Mouse (Mus musculus): ENCODE measurements around the gene Dab1.

Gene Dab1

DNA sequence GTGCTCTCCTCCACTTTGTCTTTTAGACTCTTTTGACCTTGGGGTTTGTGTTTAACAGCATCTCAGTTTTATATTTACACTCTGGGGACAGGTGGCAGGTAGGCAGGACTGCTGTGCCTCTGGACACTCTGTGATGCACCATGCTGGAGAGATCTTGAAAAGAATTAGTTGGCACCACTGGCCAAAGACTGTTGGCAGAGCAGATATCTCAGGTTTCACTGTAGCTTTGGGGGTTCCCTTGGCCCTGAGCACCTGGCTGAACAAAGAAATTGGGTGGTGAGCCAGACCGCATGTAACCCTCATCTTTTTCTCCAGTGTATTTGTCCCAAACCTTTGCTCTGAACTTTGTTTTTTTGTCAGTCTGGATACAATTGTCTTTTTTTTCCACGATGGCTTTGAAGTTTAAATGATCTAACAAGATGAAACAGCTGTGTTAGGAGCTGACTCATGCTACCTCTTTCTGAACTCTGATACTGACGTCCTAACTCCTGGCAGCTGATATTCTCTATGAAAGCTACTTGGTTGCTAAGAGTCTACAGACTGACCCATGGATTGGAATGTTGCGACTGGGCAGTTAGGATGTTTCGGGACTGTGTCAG is 960.9 kb downstream of the Dab1 start:
- no peak for DNase-seq (ENCODE audit: low read depth, low spot score)

DNA sequence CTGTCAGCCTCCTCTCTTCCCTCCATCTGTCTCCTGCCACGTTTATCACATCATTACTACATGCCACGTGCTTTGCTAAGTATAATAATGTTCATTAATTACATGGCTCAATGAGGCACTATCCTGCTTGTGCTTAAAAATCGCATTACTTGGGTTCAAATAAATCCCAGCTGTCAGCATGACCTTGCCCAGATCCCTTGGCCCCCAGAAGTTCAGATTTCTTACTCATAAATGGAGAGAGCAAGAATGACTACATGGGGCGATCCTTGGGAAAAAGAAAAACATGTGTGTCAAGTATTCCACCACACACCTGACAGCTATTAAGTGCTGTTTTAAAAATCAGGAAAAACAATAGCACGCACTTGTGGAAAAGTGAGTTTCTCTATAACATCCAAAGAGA is 963.6 kb downstream of the Dab1 start:
- no peak for DNase-seq (ENCODE audit: low read depth, low spot score)

DNA sequence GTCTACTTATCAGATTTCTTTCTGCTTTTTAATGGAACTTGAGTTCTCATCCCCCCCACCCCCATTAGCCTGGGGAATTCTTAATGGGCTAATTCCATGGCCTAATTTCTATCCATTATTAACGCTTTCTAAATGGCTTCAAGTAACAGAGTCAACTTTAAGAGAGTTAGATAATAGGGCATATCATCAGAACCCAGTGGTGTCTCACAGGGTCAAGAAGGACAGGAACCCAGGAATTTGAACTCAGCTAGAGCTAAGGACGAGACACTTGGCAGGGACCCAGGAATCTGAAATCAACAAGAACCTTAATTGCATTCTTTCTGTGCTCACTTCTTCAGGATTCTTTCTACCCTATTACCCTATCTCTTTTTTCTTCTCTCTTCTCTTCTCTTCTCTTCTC is 968.7 kb downstream of the Dab1 start:
- no peak for DNase-seq (ENCODE audit: low read depth, low spot score)

DNA sequence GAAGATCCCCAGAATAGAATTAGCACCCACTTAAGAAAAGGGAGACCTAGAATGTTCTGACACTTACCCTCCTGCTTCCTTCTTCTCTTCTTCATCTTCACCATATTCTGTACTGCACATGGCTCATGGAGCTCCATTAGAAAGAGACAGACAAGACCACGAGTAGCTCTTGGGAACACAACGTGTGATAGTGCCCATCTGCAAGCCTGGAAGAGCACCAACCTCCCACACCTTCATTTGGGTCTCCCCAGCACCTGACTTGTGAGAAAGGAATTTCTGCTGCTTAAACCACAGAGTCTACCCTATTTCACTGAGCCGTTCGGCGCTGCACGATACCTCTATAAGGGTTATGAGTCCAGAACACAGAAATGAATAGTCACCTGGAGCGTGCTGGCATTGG is 977.8 kb downstream of the Dab1 start:
- DNase-seq (ENCODE audit: low read depth, low spot score): no peak

DNA sequence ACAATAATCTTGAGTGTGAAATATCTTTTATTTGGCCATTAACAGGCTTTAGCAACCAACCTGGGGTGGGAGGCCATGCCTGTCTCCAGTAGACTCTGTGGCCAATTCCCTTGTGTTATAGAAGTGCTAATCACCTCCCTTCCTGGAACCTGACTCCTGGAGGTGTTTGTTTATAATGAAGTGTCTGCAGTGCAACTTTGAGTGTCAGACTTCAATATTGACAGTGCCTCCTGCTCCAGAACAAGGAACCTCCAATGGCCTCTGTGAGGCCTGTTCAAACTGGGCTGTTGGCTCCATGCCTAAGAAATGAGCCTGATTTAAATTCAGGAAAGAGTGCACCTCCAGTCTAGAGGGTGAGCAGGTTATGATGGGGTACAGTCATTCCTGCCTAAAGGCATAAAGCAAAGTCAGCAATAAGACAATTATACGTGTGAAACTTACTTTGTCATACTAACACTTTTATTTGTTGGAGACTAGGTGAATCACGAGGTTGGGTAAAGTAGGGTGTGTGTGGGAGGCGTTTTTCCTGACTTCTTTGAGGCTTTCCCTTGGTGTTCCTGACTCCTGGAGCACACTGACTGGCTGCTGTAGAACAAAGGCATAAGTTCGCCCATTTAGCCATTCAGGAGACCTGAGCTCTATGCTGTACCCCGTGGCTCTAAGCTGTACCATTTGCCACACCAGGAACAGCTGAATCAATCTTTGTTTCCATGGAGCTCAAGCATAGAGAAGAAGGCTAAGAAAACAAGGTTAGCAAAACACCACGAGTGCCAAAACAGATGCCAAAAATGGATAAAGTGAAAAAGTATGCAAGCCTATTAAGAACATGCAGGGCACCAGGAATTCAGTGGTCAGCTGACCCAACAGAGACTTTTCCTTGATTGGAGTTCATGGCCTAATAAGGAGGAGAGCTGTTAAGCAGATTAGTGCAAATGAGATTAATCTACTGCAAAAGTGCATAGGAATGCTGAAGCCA is 978.6 kb downstream of the Dab1 start:
- DNase-seq (ENCODE audit: low read depth, low spot score): no peak

DNA sequence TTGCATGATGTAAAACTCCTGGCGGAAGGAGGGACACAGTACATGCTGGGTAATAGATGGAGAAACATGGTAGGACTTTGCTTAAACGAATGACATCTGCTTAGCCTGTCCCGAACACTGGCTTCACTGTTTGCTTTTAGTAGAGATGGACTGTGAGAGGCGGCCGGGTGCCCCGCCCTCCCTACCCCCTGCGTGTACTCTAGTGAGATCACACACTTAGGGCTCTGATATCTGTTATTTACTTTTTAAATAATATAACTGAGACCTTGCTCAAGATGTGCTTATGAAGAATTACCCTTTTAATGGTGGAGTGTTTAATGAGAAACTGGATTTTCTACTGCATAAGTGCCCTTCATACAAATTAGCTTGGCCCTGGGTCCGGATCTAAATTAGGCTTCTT is 983.6 kb downstream of the Dab1 start:
- DNase-seq (ENCODE audit: low read depth, low spot score): no peak

DNA sequence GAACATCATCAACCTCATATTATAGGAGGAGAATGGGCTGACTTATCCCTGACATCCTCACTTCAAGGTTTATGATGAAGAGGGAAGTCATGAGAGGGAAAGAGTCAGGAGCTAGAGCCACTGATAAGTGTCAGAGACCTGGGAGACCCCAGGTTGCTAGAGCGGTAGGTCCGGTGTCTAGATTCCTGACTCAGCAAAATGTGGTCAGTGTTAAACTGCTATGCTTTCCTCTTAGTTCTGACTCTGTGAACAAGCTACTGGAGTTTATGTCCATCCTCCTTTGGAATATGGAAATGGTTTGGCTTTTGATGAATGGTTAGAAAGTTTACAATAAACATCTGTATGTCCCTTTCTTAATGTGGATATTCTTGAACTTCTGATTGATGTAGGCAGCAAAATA is 985.1 kb downstream of the Dab1 start:
- DNase-seq (ENCODE audit: low read depth, low spot score): no peak

DNA sequence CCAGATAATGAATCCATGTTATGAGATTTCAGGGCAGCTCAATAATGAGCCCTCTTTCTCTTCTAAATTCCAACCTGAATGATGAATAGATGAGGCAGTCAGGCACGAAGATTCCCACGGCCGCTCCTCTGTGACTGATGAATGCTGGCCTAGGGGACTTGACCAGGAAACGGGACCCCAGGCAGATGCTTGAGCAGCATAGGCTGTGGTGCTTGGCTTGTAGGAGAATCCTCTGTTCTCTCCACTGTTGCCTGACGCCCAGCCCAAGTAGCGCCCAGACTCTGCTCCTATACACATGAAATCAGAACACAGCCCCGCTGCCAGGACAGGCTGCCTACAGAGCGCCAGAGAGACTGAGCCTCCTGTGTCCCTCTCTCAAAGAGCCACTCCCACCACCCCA is 987.7 kb downstream of the Dab1 start:
- no peak for DNase-seq (ENCODE audit: low read depth, low spot score)

DNA sequence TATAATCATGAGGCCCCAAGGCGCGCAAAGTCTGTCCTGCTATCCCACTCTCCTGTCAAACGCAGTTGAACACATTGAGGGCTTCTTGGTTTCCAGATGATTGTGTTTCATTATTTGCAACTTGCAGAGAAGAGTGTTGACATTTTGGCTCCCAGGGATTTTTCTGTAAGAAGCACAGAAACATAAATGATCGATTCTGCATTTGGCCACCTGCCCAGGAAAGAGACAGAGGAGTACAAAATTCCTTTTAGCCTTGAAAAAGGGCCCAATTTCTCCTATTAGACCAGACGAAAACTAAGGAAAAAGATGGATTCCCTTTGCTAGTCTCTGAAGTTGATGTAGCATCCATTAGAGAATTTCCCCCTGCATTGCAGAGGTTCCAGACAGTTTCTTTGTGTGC is 988.5 kb downstream of the Dab1 start:
- no peak for DNase-seq (ENCODE audit: low read depth, low spot score)

DNA sequence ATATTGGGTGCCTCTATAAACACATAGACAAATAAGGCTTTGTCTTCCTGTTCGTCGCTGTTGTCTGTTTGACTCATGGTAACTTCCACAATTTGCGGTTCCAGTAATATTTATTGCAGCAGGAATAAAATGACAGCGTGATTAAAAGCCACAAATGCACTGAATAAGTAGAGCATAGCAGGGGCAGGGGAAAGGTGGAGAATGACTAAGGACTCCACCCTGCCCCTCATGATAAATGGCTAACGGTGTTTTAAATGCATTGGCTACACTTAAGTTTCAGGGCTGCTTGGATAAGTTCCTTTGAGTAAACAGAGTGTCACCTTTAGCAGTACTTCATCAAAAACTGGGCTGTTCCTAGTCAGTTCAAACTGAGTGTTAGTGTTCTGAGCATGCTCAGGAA is 1000.3 kb downstream of the Dab1 start:
- no peak for DNase-seq (ENCODE audit: low read depth, low spot score)

DNA sequence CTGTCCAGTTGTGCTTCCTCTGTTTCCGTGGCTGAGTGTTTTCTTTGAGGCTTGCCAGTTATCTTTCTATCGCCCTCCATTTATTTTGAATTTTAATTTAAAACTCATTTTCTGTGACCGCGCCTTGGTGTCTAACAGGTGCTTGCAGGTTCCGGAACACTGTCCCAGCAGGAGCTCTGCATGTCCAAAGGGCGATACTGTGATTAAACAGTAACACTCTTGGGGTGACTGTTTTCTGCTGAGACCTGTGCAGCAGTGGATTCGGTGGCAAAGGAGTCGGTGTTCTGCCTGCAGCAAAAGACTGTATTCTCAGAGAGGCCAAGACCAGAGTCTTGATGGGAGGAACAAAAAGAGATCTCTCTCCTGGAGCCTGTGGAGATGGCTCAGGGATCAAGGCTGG is 1006.2 kb downstream of the Dab1 start:
- no peak for DNase-seq (ENCODE audit: low read depth, low spot score)

DNA sequence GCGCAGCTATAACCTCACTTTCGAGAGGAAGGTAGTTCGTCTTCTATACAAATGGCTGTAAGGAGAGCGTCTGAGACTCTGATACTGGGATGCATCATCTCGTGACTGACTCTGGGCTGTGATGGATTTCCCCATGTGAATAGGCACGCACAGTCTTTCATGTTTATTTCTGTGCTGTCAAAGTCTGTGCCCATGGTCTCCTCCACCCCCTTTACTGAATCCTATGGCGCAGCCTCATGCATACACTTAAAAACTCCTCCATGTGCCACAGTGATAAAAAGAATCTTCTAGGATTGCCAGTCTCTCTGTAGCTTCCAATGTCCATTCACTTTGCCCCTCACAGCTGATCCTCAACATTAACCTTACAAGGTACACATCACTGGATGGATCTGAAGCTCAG is 1009.5 kb downstream of the Dab1 start:
- no peak for DNase-seq (ENCODE audit: low read depth, low spot score)

DNA sequence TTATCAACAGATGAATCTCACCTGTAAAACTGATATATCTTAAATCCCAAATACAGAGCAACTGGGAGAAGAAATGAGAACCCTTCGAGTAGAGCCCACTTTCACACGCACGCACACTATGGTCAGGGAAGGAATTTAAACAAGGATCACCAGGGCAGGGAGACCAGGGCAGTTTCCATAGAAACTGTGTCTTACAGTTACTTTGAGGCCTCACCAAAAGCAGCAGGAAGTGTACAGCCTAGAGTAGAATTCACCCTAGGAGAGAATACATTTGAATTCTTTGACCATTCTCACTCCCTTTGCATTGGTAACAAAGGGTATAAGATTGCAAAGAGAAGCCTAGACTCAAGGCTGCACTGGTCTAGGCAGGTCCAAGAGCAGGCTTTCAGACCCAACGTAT is 1017.9 kb downstream of the Dab1 start:
- DNase-seq (ENCODE audit: low read depth, low spot score): no peak

DNA sequence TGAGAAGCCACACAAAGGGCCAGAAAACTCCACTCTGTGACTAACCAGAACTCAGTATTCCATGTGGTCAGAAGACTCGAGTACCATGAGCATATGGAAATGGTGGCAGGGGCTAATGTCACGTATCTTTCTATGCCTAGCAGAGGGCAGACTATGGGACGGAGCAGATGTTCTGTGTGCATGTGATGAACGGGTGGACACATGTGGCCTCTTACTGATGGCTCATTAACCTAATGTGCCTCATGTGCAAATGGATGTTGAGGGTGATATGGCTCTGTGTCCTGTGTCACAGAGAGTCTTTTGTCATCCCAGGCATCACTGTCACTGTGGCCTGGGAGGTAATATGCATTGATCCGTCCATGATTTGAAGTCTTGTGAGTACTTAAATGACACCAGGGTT is 1021.5 kb downstream of the Dab1 start:
- DNase-seq (ENCODE audit: low read depth, low spot score): no peak

DNA sequence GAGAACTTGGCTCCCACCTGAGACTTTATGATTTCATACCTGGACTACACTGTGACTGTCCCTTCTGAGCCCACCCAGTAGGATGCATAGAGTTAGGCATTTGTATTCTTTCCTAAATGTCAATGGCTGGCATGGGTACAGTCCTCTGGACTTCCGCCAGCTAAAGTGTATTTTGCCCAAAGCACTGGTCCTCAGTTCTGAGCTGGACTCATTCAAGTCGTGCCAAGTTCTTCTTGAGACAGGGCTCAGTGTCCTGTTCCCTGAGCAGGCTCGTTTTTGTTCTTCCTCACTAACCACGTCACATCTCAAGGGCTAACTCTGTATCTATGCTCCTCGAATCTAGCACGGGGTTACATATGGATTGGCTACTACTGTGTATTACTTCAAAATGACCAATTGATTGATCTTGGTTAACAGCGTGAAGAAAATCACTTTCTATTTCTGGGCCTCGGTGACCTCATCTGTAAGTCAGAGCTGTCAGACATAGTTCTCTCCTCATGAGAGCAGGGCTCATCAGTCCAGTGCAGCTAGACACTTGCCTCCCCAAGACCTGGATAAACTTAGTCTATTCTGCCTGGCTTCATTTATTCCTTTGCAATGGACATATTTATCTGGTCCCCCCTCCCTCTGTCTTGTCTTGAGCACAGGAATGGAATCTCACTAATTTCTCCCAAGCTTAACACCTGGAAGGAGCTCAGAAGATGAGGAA is 1023.8 kb downstream of the Dab1 start:
- no peak for DNase-seq (ENCODE audit: low read depth, low spot score)

DNA sequence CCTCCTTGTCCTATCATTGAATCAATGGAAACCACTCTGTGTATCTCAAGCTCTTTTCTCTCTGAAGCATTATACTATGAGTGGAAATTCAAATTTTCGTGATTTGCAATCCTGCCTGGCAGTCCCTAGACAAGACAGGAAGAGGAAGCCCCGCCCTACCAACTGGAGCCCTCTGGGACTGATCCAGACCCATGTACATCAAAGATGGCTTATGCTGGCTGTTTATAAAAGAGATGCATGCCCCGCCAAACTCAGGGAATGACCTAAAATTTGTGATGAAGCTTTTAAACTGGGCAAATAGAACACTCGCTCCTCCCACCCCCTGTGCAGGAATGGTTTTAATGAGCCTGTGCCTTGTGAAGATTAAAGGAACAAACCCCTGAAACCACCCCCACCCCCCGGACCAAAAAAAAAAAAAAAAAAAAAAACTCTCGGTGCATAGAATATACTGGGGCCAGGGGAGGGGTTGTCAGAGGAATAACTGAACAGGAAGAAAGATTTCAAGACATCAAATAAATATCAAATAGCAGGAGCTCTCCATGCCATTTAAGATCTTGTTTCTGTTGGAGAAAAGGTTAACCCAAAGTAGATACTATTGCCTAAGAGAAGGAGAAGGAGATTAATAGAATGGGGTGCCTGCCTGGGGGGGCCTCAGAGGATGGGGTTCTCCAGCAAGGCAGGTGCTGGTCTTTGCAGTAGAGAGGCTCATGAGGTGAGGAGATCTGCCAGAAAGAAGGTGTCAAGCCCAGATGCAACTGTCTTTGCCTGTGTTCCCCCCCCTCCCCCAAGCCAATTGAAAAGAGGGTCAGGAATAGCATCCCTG is 1024.6 kb downstream of the Dab1 start:
- no peak for DNase-seq (ENCODE audit: low read depth, low spot score)

DNA sequence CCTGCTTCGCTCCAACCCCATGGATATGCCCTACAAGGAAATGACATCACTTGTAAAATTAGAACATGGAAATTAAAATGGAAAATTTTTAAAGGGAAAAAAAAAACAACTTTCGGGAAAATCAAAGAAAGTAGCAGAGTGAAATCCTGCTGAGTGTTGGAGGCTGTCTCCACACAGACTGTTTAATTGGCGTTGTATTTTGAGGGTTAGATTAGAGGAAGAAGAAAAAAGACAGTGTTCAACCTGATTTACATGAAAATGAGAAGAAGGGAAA is 1025.1 kb downstream of the Dab1 start:
- no peak for DNase-seq (ENCODE audit: low read depth, low spot score)

DNA sequence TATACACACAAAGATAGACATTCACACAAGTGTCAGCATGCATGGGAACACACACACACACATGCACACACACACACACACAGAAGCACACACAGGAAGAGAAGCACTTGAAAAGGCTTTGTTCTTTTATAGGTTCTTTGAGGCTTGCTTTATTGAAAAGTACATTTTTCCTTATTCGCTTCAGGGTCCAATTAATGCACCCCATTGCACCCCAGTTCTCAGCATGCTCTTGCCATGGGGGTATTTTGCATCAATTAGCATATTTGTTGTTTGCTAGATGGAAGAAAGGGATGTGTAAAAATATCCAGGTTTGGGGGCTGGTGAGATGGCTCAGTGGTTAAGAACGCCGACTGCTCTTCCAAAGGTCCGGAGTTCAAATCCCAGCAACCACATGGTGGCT is 1025.7 kb downstream of the Dab1 start:
- no peak for DNase-seq (ENCODE audit: low read depth, low spot score)

DNA sequence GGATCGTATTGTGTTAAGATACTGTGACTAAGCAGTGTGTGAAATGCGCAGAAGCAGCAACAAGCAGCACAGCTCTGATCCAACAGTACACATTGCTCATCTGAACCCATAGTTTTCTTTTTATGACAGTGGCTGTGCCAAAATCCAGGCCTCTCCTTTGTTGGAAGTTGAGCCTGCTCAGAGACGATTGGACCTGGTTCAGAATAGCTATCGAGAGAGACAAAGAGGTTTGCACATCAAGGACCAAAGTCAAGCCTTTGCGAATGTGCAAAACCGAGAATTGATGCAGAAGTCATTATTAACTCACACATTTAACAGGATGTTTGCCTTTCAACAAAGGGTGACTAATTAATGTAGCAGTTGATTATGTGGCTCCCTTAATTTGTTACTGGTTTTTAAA is 1032.6 kb downstream of the Dab1 start:
- DNase-seq (ENCODE audit: low read depth, low spot score): no peak

DNA sequence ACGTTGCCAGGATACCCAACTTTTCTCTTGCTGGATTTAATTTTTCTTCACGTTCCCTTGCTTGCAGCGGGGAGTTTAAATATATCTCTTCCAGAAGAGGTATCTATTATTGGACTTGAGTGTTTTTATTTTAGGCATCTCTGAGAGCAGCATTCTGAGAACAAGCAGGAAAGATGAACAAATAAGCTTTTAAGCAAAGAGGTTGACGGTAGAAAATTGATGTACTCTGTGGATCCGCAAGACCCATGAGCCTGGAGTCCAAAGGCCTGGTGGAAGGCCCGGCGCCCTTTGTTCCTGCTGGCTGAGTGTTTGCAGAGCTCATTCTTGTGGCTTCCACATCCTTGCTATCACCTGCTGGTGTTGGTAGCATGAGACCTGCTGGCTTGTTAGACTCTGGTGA is 1037.6 kb downstream of the Dab1 start:
- DNase-seq (ENCODE audit: low read depth, low spot score): no peak

DNA sequence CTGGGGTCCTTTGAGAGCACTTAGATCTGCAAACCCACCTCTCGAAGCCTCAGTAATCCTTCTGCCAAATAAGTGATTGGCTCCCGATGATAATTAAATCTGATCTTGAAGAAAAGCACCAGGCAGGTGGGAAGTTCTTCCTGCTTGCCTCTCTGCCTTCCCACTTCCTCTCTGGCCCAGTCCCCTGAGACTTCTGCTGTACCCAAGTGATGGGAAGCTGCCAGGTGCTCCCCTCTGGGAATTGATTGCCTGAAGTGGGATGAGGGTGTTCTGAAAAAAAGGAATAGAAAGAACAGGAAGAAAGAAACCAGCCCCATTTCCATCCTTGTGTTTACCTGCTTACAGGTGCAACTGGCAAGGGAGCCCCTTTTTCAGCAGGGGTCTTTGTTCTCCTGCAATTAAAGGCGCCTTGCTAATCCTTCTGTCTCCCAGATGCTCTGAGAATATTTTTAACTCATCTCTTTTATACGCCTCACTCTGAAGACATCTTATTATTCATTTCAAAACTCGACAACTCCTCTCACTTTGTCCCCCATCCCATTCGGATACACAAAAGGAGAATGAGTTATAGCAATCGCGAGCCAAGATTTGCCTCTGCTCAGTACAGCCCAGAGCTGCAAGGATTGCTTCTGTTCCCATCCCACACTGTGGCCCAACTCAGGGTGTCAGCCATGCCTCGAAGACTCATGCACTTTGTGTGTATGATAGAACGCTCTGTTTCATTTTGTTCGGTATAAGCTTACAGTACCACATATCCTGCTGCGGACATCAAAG is 1043.9 kb downstream of the Dab1 start:
- no peak for DNase-seq (ENCODE audit: low read depth, low spot score)

Measured in CD4-positive helper T cell, adult 2 months (primary cell).